Mouse (Mus musculus): ENCODE results near the gene Slc46a2. TPM values are rescaled to one million over a fixed set of nuclear protein-coding genes. Genes with fewer than 3 reads are reported as not detected.

Slc46a2 gene
- polyA plus RNA-seq (2015; fragmentation: Nextera tagmentation; extraction: Ambion mirVana), result 81.4 and 85.7 TPM in 2 replicates

GRCm38 (mm10) chr4:59914608-59915403, at the start of gene Slc46a2:
Gene Slc46a2 (minus strand): TSS chr4:59915056.
- no peak for DNase-seq (ENCODE audit: low spot score)

GRCm38 (mm10) chr4:59963405-59964344, 48.8 kb upstream of the Slc46a2 start, which contains the start of gene Mup6:
Gene Mup6 (plus strand): TSS chr4:59964294.
- no peak for DNase-seq (ENCODE audit: low spot score)

DNA sequence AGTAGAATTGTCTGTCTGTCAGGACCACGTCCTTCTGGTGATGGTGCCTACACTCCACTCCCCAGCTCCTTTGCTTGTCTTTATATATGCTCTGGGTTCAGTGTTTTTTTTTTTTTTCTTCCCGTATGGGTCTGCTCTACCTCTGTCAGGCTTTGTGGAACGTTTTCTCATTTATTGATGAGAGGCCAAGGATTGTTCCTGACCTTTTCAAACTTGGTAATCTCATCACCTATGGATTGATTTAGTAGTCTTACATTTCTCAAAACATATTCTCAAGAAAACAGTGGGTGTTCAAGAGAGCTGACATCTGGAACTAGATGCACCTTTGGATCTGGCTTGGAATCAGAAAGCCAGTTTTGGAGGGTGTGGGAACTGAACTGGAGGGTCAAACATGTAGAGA, 45.8 kb upstream of the Slc46a2 start, which contains the start of gene Mup4:
Gene Mup4, minus strand, starts transcription at position 101 of the 400 bp plus-strand sequence.
- no peak for DNase-seq (ENCODE audit: low spot score)

GRCm38 (mm10) chr4:59937543-59937942, 22.7 kb upstream of the Slc46a2 start:
- no peak for DNase-seq (ENCODE audit: low spot score)

GRCm38 (mm10) chr4:59932505-59933281, 17.8 kb upstream of the Slc46a2 start:
- DNase-seq (ENCODE audit: low spot score), result peak; percentile 54

DNA sequence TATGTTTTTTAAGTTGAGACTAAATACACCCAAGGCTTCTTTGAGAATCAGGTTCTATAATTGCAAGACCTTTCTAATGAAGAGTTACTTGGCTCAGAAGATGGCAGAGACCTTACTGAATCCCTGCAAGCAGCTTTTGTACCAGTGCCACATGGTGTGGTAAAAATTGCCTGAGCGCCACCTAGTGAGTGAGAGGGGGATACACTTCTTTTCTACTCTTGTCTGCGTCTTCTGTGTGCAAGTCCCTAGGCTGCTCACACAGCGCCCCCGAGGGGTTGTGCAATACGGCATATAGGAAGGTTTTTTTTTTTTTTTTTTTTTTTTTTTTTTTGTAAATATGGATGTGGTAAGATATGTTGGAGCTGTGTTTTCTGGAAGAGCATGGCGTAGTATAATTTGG, 13.5 kb upstream of the Slc46a2 start:
- peak; percentile 90 for DNase-seq (ENCODE audit: low spot score)

- no peak for DNase-seq (ENCODE audit: low spot score)
Measured at GRCm38 (mm10) chr4:59927666-59928065, 12.8 kb upstream of the Slc46a2 start.

GRCm38 (mm10) chr4:59925082-59925481, 10.2 kb upstream of the Slc46a2 start:
- DNase-seq (ENCODE audit: low spot score), result peak; percentile 45

GRCm38 (mm10) chr4:59917966-59918365, 3.1 kb upstream of the Slc46a2 start:
- no peak for DNase-seq (ENCODE audit: low spot score)

- no peak for DNase-seq (ENCODE audit: low spot score)
Measured at GRCm38 (mm10) chr4:59908785-59909184, 6.1 kb downstream of the Slc46a2 start.

DNA sequence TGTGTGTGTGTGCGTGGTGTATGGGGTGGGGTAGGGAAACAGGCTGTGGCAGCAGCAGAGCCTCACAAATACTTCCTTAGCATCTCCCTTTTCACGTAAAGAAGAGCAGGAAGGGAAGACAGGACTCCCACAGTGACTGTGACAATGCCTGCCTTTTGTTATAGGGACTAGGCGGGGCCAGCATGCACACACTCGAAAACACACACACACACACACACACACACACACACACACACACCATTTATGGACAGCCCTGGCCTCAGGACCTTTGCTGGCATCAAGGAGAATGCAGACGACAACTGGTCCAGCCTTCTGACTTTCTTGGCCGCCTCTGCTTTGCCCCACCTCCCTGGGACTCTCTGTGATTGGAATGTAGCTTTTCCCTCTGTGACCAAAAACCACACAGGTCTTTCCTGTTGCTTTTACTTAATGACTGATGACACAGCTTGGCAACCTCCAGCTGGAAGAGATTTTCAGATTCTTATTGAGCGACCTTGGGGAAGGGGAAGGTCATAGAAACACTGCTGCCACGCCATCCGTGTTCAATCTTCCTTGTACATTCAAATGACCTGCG, 7.1 kb downstream of the Slc46a2 start:
- DNase-seq (ENCODE audit: low spot score), result no peak

- DNase-seq (ENCODE audit: low spot score), result no peak
Measured at GRCm38 (mm10) chr4:59907092-59907491, 7.8 kb downstream of the Slc46a2 start.

DNA sequence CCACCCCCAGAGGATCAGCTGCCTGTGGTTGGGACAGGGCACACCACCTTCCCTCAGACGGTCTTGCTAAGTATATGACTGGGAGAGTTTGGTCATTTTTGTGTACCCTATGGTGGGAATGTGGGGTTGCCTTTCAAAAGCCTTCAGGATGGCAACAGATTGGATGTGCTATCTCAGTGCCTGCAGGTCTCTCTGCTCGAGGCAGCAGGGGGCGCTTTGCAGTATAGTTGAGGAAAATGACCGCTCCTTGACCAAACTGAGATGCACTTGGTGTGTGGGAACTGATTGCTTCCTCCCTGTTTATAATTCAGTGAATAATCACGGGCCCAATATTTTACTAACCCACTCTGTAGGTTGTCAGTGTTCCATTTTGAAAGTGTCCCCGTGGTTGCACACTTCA, 12.3 kb downstream of the Slc46a2 start:
- DNase-seq (ENCODE audit: low spot score), result no peak

- DNase-seq (ENCODE audit: low spot score), result no peak
Measured at GRCm38 (mm10) chr4:59901810-59902209, 13.0 kb downstream of the Slc46a2 start.

DNA sequence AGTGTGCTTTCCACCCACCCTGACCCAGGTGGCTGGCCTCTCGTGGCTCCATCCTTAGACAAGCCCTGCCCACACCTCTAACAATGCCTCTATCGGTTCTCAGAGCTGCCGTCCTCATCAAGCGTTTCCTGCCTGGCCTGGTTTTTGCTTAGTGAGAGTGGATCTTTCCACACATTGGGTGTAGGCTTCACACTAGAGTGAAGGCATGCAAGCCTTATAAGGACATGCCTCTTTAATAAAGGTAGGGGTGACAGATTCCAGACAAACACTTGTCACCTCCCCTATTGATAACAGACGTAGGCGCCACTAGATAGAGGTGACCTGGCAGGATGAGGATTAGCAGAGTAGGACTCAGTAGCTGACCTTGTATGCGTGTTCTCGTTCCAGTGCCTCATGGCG, 16.3 kb downstream of the Slc46a2 start:
- DNase-seq (ENCODE audit: low spot score), result no peak

- no peak for DNase-seq (ENCODE audit: low spot score)
Measured at GRCm38 (mm10) chr4:59897814-59898520, 16.9 kb downstream of the Slc46a2 start.

DNA sequence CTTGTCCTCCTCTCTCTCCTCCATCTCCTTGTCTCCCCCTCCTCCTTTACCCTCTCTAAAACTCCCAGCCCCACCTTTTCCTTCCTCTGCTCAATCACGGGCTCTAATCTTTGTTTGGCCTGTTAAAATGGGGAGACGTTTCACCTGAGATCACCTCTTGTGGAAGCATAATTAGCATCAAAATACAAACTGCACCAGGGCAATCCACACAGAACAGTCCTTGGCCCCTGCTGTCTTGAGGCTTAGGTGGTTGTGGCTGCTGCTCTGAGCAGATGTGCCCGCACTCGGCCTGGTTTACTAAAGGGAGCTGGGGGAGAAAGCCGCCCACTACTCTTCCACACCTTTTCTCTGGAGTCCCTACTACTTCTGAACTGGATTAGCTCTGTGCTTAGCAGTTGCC, 18.9 kb downstream of the Slc46a2 start:
- no peak for DNase-seq (ENCODE audit: low spot score)

- peak; percentile 42 for DNase-seq (ENCODE audit: low spot score)
Measured at GRCm38 (mm10) chr4:59894977-59895575, 19.8 kb downstream of the Slc46a2 start.

- no peak for DNase-seq (ENCODE audit: low spot score)
Measured at GRCm38 (mm10) chr4:59894415-59894814, 20.4 kb downstream of the Slc46a2 start.

- DNase-seq (ENCODE audit: low spot score), result no peak
Measured at GRCm38 (mm10) chr4:59892731-59893130, 22.1 kb downstream of the Slc46a2 start.
